21 mouse cellular contexts compared by ENCODE assay signal in genomic region chr2:61580091-61580490, GRCm38 (mm10). TPM values are rescaled to one million over a fixed set of nuclear protein-coding genes. Genes with fewer than 3 reads are reported as not detected.
DNase-seq lines count a peak whose midpoint lies in the region; TF ChIP-seq lines count a peak whose summit lies in the region.
"Had no signal": no experiment of that assay in that cellular context is flagged by ENCODE, and none has a peak within 500 bp of the region (broad histone marks: within the 10 kb centered on the region; RNA-seq: fewer than 3 reads in every experiment).

No protein-coding gene starts in this region.

- TF ChIP-seq RAD21 in CH12.LX (IDR thresholded peaks at IDR 0.05; ENCODE audit: low read depth, low read length) = no peak

- WGBS in macrophage (ENCODE audit: missing documents) = 94% methylated on average over 3 of the region's 3 CpGs
- 84% methylated on average over 3 of the region's 3 CpGs for WGBS in midbrain, embryonic 10.5 days

- TF ChIP-seq EP300 in CH12.LX (IDR thresholded peaks at IDR 0.05; ENCODE audit: low read length) = no peak

- DNase-seq in A20 (ENCODE audit: low read depth, low spot score) (peak; percentile 54), CH12.LX (ENCODE audit: extremely low read depth) (no peak)
- no peak for DNase-seq in cerebellum, postnatal 36 days
- DNase-seq in midbrain, embryonic 10.5 days (ENCODE audit: low spot score) = no peak
- DNase-seq in kidney, postnatal 10 days = no peak
- no peak for DNase-seq in retina, embryonic 14.5 days (ENCODE audit: low spot score)
- DNase-seq: adrenal gland, adult 8-10 months; adrenal gland, postnatal 14 days; adrenal gland, postnatal 36 days; cerebellum, adult 11 months; cerebellum, adult 18-20 months; cerebellum, adult 8-10 months; cerebellum, adult 9-11 months; cerebellum, postnatal 14 days had no signal

- H3K36me3 ChIP-seq in CH12.LX (replicated peaks in 1 of 2; ENCODE audit: control insufficient read depth in 1 of 2, insufficient read depth in 1 of 2, low read length in 1 of 2) (peaks cover 2 to 11% of the 10 kb centered on the region in 2 experiments), macrophage (ENCODE audit: inconsistent target) (no peaks in the 10 kb centered on the region)
- no peaks in the 10 kb centered on the region for H3K36me3 ChIP-seq in midbrain, embryonic 10.5 days
- H3K36me3 ChIP-seq: embryonic facial prominence, embryonic 10.5 days; embryonic facial prominence, embryonic 12.5 days; forebrain, embryonic 10.5 days; forebrain, embryonic 12.5 days had no signal

- TF ChIP-seq CTCF in CH12.LX (conservative IDR thresholded peaks at IDR 0.05 in 1 of 2, IDR thresholded peaks at IDR 0.05 in 1 of 2; ENCODE audit: low read depth in 2 of 2, low read length in 2 of 2) = no peak
- no peak for TF ChIP-seq CTCF in embryonic fibroblast, embryonic 13.5 days (IDR thresholded peaks at IDR 0.05; ENCODE audit: borderline replicate concordance, insufficient read depth, low read length)

- dilution Hi-C loops in CH12.LX (cut with MboI; ENCODE audit: extremely low pct_ligation_motif_present, extremely low pct_unique_long_range_greater_than_20kb, low sequenced_read_pairs) = no loop called here

- H3K4me3 ChIP-seq in CH12.LX (replicated peaks in 1 of 3; ENCODE audit: low read depth in 2 of 3, low read length in 2 of 3, poor library complexity in 1 of 3) (peak overlapping the region; percentile 69 to 91 (median 88)), macrophage (ENCODE audit: inconsistent target) (no peak overlapping the region; the same call in 1 of the 2 replicates)
- H3K4me3 ChIP-seq in embryonic fibroblast, embryonic 13.5 days (ENCODE audit: insufficient read depth, low read length) = no peak overlapping the region
- H3K4me3 ChIP-seq in midbrain, embryonic 10.5 days = no peak overlapping the region
- H3K4me3 ChIP-seq: embryonic facial prominence, embryonic 10.5 days; embryonic facial prominence, embryonic 12.5 days; erythroblast, embryonic 14.5 days; forebrain, embryonic 10.5 days; forebrain, embryonic 12.5 days had no signal

- no peak for TF ChIP-seq POLR2A in CH12.LX (IDR thresholded peaks at IDR 0.05; ENCODE audit: low read depth, low read length)
- no peak for TF ChIP-seq POLR2A in embryonic fibroblast, embryonic 13.5 days (IDR thresholded peaks at IDR 0.05; ENCODE audit: low read depth, low read length)

- H3K27me3 ChIP-seq in CH12.LX (replicated peaks) = no peaks in the 10 kb centered on the region
- no peaks in the 10 kb centered on the region for H3K27me3 ChIP-seq in midbrain, embryonic 10.5 days (ENCODE audit: low read depth, poor library complexity, severe bottlenecking)
- H3K27me3 ChIP-seq: embryonic facial prominence, embryonic 12.5 days; forebrain, embryonic 12.5 days had no signal

- in situ Hi-C loops in CH12.LX (cut with MboI; ENCODE audit: low pct_ligation_motif_present, low pct_unique_long_range_greater_than_20kb, low sequenced_read_pairs) = no loop called here

- peaks cover 42% of the 10 kb centered on the region for H3K79me2 ChIP-seq in CH12.LX (replicated peaks; ENCODE audit: control insufficient read depth, extremely low read depth, insufficient read depth, poor library complexity, severe bottlenecking)
- H3K79me2 ChIP-seq in macrophage (ENCODE audit: inconsistent target) = peaks cover 56% of the 10 kb centered on the region

- H3K9me3 ChIP-seq in CH12.LX (replicated peaks; ENCODE audit: low read length) = no peaks in the 10 kb centered on the region
- H3K9me3 ChIP-seq in midbrain, embryonic 10.5 days (replicated peaks) = no peaks in the 10 kb centered on the region
- H3K9me3 ChIP-seq: embryonic facial prominence, embryonic 10.5 days; embryonic facial prominence, embryonic 12.5 days; forebrain, embryonic 10.5 days; forebrain, embryonic 12.5 days had no signal

- peaks cover 0 to 39% of the 10 kb centered on the region in 2 experiments; a peak in 2 of 4 replicates for H3K4me1 ChIP-seq in CH12.LX (ENCODE audit: control insufficient read depth in 1 of 2, insufficient read depth in 2 of 2)
- H3K4me1 ChIP-seq in embryonic fibroblast, embryonic 13.5 days (ENCODE audit: control insufficient read depth, insufficient read depth, low read length) = peaks cover 7% of the 10 kb centered on the region
- no peaks in the 10 kb centered on the region for H3K4me1 ChIP-seq in midbrain, embryonic 10.5 days
- H3K4me1 ChIP-seq: embryonic facial prominence, embryonic 12.5 days; forebrain, embryonic 10.5 days; forebrain, embryonic 12.5 days had no signal

- H3K4me2 ChIP-seq in CH12.LX (ENCODE audit: insufficient read depth, low read depth, poor library complexity, severe bottlenecking) = peak overlapping the region; percentile 74
- H3K4me2 ChIP-seq: embryonic facial prominence, embryonic 12.5 days; forebrain, embryonic 12.5 days had no signal

- peak overlapping the region; percentile 66 for H3K9ac ChIP-seq in CH12.LX (ENCODE audit: insufficient read depth, low read depth)
- H3K9ac ChIP-seq: embryonic facial prominence, embryonic 12.5 days; forebrain, embryonic 12.5 days had no signal

- no peak overlapping the region for H3K27ac ChIP-seq in CH12.LX (ENCODE audit: insufficient read depth, low read depth)
- H3K27ac ChIP-seq in embryonic fibroblast, embryonic 13.5 days (ENCODE audit: insufficient read depth, low read length) = peak overlapping the region; percentile 62
- H3K27ac ChIP-seq in macrophage = peak overlapping the region; percentile 52
- no peak overlapping the region for H3K27ac ChIP-seq in midbrain, embryonic 10.5 days (replicated peaks)
- H3K27ac ChIP-seq: embryonic facial prominence, embryonic 10.5 days; embryonic facial prominence, embryonic 12.5 days; forebrain, embryonic 10.5 days; forebrain, embryonic 12.5 days had no signal

TF ChIP-seq in CH12.LX, 34 proteins besides CTCF, POLR2A, EP300 and RAD21:
- TF ChIP-seq JUND (conservative IDR thresholded peaks at IDR 0.05; ENCODE audit: low read depth, low read length) (no peak), GABPA (IDR thresholded peaks at IDR 0.05; ENCODE audit: insufficient replicate concordance, low read depth, low read length) (no peak), USF2 (conservative IDR thresholded peaks at IDR 0.05; ENCODE audit: low read depth, low read length) (no peak), TCF12 (IDR thresholded peaks at IDR 0.05; ENCODE audit: low read depth, low read length) (no peak), CHD1 (IDR thresholded peaks at IDR 0.05; ENCODE audit: low read depth, low read length) (no peak; the same call in 1 of the 2 replicates), MYC (IDR thresholded peaks at IDR 0.05; ENCODE audit: low read depth, low read length) (no peak), NRF1 (IDR thresholded peaks at IDR 0.05; ENCODE audit: low read depth, low read length) (no peak)

RNA-seq across cellular contexts. Expression of gene Tank, which starts 1.7 kb away (rescaled TPM):
- total RNA-seq in CH12.LX (2012; rRNA removed) (42.3 and 45.7 TPM in 2 replicates), CH12.LX (2014; rRNA removed) (152 and 180 TPM in 2 replicates)
- polyA plus RNA-seq in CH12.LX (2012; ENCODE audit: insufficient read length, low read depth) (66.4 and 68.7 TPM in 2 replicates), macrophage (2018) (57.6 to 93.0 TPM (median 61.6 TPM) in 3 replicates)
- 54.7 and 55.5 TPM in 2 replicates for polyA plus RNA-seq in embryonic fibroblast, embryonic 13.5 days (2011; ENCODE audit: insufficient read length, low read depth, missing spikeins)
- 1,000 to 10,000 TPM in 8 of 26 experiments, 100 to 1,000 TPM in 17, 10 to 100 TPM in 1; 83.6 to 2,044 (median 390) TPM for total RNA-seq in macrophage (2018; cell fraction: chromatin; rRNA removed)
- total RNA-seq in macrophage (2018; cell fraction: cytosol; rRNA removed) = 100 to 1,000 TPM in 10 of 26 experiments, 10 to 100 TPM in 16; 41.8 to 248 (median 88.2) TPM
- total RNA-seq in macrophage (2018; cell fraction: nucleus; rRNA removed) = 1,000 to 10,000 TPM in 4 of 26 experiments, 100 to 1,000 TPM in 22; 138 to 1,332 (median 438) TPM
- polyA plus RNA-seq in midbrain, embryonic 10.5 days (2016; fragmentation: Nextera tagmentation; extraction: Ambion mirVana) = 24.2 and 27.1 TPM in 2 replicates

Comparison
In these comparisons a context has a peak if more than half of its experiments do, and no peak if none do; other contexts are left out.
1. H3K27ac ChIP-seq: peak in embryonic fibroblast, embryonic 13.5 days (single experiment) and macrophage (single experiment); none in CH12.LX (single experiment) and midbrain, embryonic 10.5 days (single experiment).
2. H3K4me3 ChIP-seq: peak in CH12.LX (3 of 3); none in embryonic fibroblast, embryonic 13.5 days (single experiment), macrophage (single experiment) and midbrain, embryonic 10.5 days (single experiment).